Mouse (Mus musculus) embryonic facial prominence, embryonic 10.5 days (tissue): ENCODE measurements around the gene Ndufs7. TPM values are rescaled to one million over a fixed set of nuclear protein-coding genes. Genes with fewer than 3 reads are reported as not detected.

Experiments used
- DNase-seq: peaks from one replicate; pipeline ENCODE4 v3.0.0-alpha.2; 2017; ENCODE audit warnings: low spot score
- H3K27ac ChIP-seq: fragments of 300-500 bp; sonication (generic); replicated peaks from 2 replicates; pipeline ENCODE4 v1.5.1; 2016; ENCODE audit warnings: mild to moderate bottlenecking
- H3K27me3 ChIP-seq: fragments of 300-500 bp; sonication (generic); replicated peaks from 2 replicates; pipeline ENCODE4 v1.6.1; 2016; ENCODE audit warnings: low read depth, mild to moderate bottlenecking; ENCODE audit not compliant: poor library complexity, severe bottlenecking
- H3K36me3 ChIP-seq: fragments of 300-500 bp; sonication (generic); replicated peaks from 2 replicates; pipeline ENCODE4 v1.6.1; 2016; ENCODE audit warnings: mild to moderate bottlenecking, moderate library complexity
- H3K4me1 ChIP-seq: fragments of 300-500 bp; sonication (generic); 2 replicates; pipeline ENCODE4 v1.6.1; 2016
- H3K4me3 ChIP-seq: fragments of 300-500 bp; sonication (generic); 2 replicates; pipeline ENCODE4 v1.5.1; 2016; ENCODE audit warnings: mild to moderate bottlenecking, moderate library complexity
- H3K9me3 ChIP-seq: fragments of 300-500 bp; sonication (generic); 2 replicates; pipeline ENCODE4 v1.6.1; 2016; ENCODE audit warnings: mild to moderate bottlenecking
- WGBS: fragments of 180-500 bp; shearing (Covaris S2); methylation state at CpG from one replicate; pipeline ENCODE4 v1.1.7; 2016; 5-methylcytosine and 5-hydroxymethylcytosine counted together
- microRNA-seq: library from miRNA; unstranded; fragments of <30 nt; microRNA quantifications from one replicate; pipeline ENCODE4, GENCODE M21; 2017
- polyA plus RNA-seq: library from polyadenylated mRNA; unstranded; fragments of >200 nt; fragmentation: Nextera tagmentation; extraction: Ambion mirVana; gene quantifications from 2 replicates; pipeline ENCODE4 v1.2.1, GENCODE M21; 2016

Ndufs7 gene
- polyA plus RNA-seq, 1 experiment from 2014 or later: 303 TPM

GRCm38 (mm10) chr10:80301256-80302081, 52.5 kb downstream of the Ndufs7 start:
- Histone ChIP-seq H3K36me3 (peaks cover 18% of the 10 kb centered on the region), H3K27ac (peak overlapping the region; percentile 81), H3K4me1 (peaks cover 68% of the 10 kb centered on the region), H3K4me3 (peak overlapping the region; percentile 56), H3K9me3 (no peaks in the 10 kb centered on the region), H3K27me3 (peaks cover 95% of the 10 kb centered on the region)
- WGBS: 70% methylated on average over 10 of the region's 10 CpGs
- no peak for DNase-seq

- H3K9me3 ChIP-seq: no peaks in the 10 kb centered on the region
- H3K4me3 ChIP-seq: peak overlapping the region; percentile 56
- H3K27ac ChIP-seq: no peak overlapping the region
- peaks cover 63% of the 10 kb centered on the region for H3K4me1 ChIP-seq
- no peak for DNase-seq
- peaks cover 23% of the 10 kb centered on the region for H3K36me3 ChIP-seq
- WGBS: 46% methylated on average over 5 of the region's 5 CpGs
- H3K27me3 ChIP-seq: peaks cover 95% of the 10 kb centered on the region
Observed at GRCm38 (mm10) chr10:80302082-80302355, 53.1 kb downstream of the Ndufs7 start.

GRCm38 (mm10) chr10:80302471-80302881, 53.6 kb downstream of the Ndufs7 start:
- Histone ChIP-seq H3K27ac (no peak overlapping the region), H3K27me3 (peaks cover 95% of the 10 kb centered on the region), H3K4me3 (peak overlapping the region; percentile 56), H3K4me1 (peaks cover 58% of the 10 kb centered on the region), H3K9me3 (no peaks in the 10 kb centered on the region), H3K36me3 (peaks cover 28% of the 10 kb centered on the region)
- WGBS: 12% methylated on average over 9 of the region's 9 CpGs
- DNase-seq: peak; percentile 56

GRCm38 (mm10) chr10:80304458-80304857, 55.5 kb downstream of the Ndufs7 start:
- Histone ChIP-seq H3K27ac (no peak overlapping the region), H3K36me3 (peaks cover 48% of the 10 kb centered on the region), H3K27me3 (peaks cover 93% of the 10 kb centered on the region), H3K4me1 (peaks cover 40% of the 10 kb centered on the region), H3K9me3 (no peaks in the 10 kb centered on the region), H3K4me3 (peak overlapping the region; percentile 37)
- no peak for DNase-seq
- 20% methylated on average over 12 of the region's 12 CpGs for WGBS

- peaks cover 90% of the 10 kb centered on the region for H3K27me3 ChIP-seq
- DNase-seq: peak; percentile 53
- H3K4me1 ChIP-seq: peaks cover 36% of the 10 kb centered on the region
- WGBS: 14% methylated on average over 25 of the region's 25 CpGs
- no peaks in the 10 kb centered on the region for H3K9me3 ChIP-seq
- no peak overlapping the region for H3K27ac ChIP-seq
- H3K36me3 ChIP-seq: peaks cover 49% of the 10 kb centered on the region
- peak overlapping the region; percentile 37 for H3K4me3 ChIP-seq
Observed at GRCm38 (mm10) chr10:80304862-80305261, 55.9 kb downstream of the Ndufs7 start.

Small RNA genes within 50 kb of the gene (microRNA-seq; reads per million reads assigned to microRNA genes)
- gene Mir6911: 1.2 reads per million

Other genes starting within 250 kb of the Ndufs7 start
- gene Arhgap45, start 232.5 kb upstream of the Ndufs7 start, polyA plus RNA-seq: 11.2 and 11.3 TPM in 2 replicates
- 312 and 316 TPM in 2 replicates for gene Polr2e, start 209.3 kb upstream of the Ndufs7 start, polyA plus RNA-seq
- gene Gpx4, start 202.0 kb upstream of the Ndufs7 start, polyA plus RNA-seq: 618 and 672 TPM in 2 replicates
- gene Sbno2, start 143.6 kb upstream of the Ndufs7 start, polyA plus RNA-seq: 16.2 and 18.2 TPM in 2 replicates
- gene Stk11, start 133.3 kb upstream of the Ndufs7 start, polyA plus RNA-seq: 16.1 and 17.5 TPM in 2 replicates
- gene Atp5d, start 110.5 kb upstream of the Ndufs7 start, polyA plus RNA-seq: 491 and 493 TPM in 2 replicates
- 4.9 and 8.5 TPM in 2 replicates for gene Cbarp, start 108.3 kb upstream of the Ndufs7 start, polyA plus RNA-seq
- 22.2 TPM in 2 replicates for gene Midn, start 100.8 kb upstream of the Ndufs7 start, polyA plus RNA-seq
- 93.2 and 110 TPM in 2 replicates for gene Cirbp, start 83.1 kb upstream of the Ndufs7 start, polyA plus RNA-seq
- 10.8 and 12.0 TPM in 2 replicates for gene 1600002K03Rik, start 76.2 kb upstream of the Ndufs7 start, polyA plus RNA-seq
- 45.2 and 50.1 TPM in 2 replicates for gene Efna2, start 69.6 kb upstream of the Ndufs7 start, polyA plus RNA-seq
- 95.9 and 98.1 TPM in 2 replicates for gene Mum1, start 22.7 kb upstream of the Ndufs7 start, polyA plus RNA-seq
- 24.4 and 25.0 TPM in 2 replicates for gene Gamt, start 11.9 kb downstream of the Ndufs7 start, polyA plus RNA-seq
- 56.2 and 58.5 TPM in 2 replicates for gene Dazap1, start 12.4 kb downstream of the Ndufs7 start, polyA plus RNA-seq
- gene Rps15, start 43.3 kb downstream of the Ndufs7 start, polyA plus RNA-seq: 1,079 and 1,119 TPM in 2 replicates
- 11.8 and 12.6 TPM in 2 replicates for gene Apc2, start 46.9 kb downstream of the Ndufs7 start, polyA plus RNA-seq
- gene 2310011J03Rik, start 71.4 kb downstream of the Ndufs7 start, polyA plus RNA-seq: 53.7 and 56.2 TPM in 2 replicates
- gene Pcsk4, start 80.4 kb downstream of the Ndufs7 start, polyA plus RNA-seq: 5.0 and 5.5 TPM in 2 replicates
- 6.6 TPM in 2 replicates for gene Reep6, start 80.8 kb downstream of the Ndufs7 start, polyA plus RNA-seq
- gene Adamtsl5, start 99.3 kb downstream of the Ndufs7 start, polyA plus RNA-seq: 0.65 and 0.88 TPM in 2 replicates
- 0.37 and 0.43 TPM in 2 replicates for gene Plk5, start 107.3 kb downstream of the Ndufs7 start, polyA plus RNA-seq
- 6.4 and 7.1 TPM in 2 replicates for gene Mex3d, start 138.5 kb downstream of the Ndufs7 start, polyA plus RNA-seq
- gene Mbd3, start 150.4 kb downstream of the Ndufs7 start, polyA plus RNA-seq: 371 and 377 TPM in 2 replicates
- gene Uqcr11, start 157.7 kb downstream of the Ndufs7 start, polyA plus RNA-seq: 615 and 629 TPM in 2 replicates
- 225 and 235 TPM in 2 replicates for gene Tcf3, start 184.5 kb downstream of the Ndufs7 start, polyA plus RNA-seq
- 0.17 and 0.58 TPM in 2 replicates for gene Onecut3, start 245.7 kb downstream of the Ndufs7 start, polyA plus RNA-seq